Mouse (Mus musculus) liver, embryonic 11.5 days (tissue): ENCODE measurements at regions not wholly inside any gene's neighbourhood (a gene's known extent, or its start where the extent isn't known, plus 50 kb on each side); places are given as distances from the start of the nearest gene placed in this dataset.

ENCODE experiments used
- ATAC-seq: fragments of 200-750 bp; cut with Nextera tagmentation; replicated peaks from 2 replicates; pipeline ENCODE4 v1.8.0; 2017; ENCODE audit warnings: moderate number of reproducible peaks, mild to moderate bottlenecking, moderate TSS enrichment, moderate library complexity; ENCODE audit not compliant: low FRiP score
- DNase-seq: peaks from one replicate; pipeline ENCODE4 v3.0.0-alpha.2; 2017; ENCODE audit warnings: low spot score
- H3K27ac ChIP-seq: fragments of 300-500 bp; sonication (generic); 2 replicates; pipeline ENCODE4 v1.5.1; 2014; ENCODE audit warnings: mild to moderate bottlenecking, low read depth, low read length, control low read depth
- H3K27me3 ChIP-seq: fragments of 300-500 bp; sonication (generic); replicated peaks from 2 replicates; pipeline ENCODE4 v1.6.1; 2014; ENCODE audit warnings: low read length, mixed read lengths; ENCODE audit not compliant: control insufficient read depth, insufficient read depth
- H3K36me3 ChIP-seq: fragments of 300-500 bp; sonication (generic); 2 replicates; pipeline ENCODE4 v1.6.1; 2014; ENCODE audit warnings: mild to moderate bottlenecking, low read length, moderate library complexity, mixed read lengths; ENCODE audit not compliant: control insufficient read depth, insufficient read depth
- H3K4me1 ChIP-seq: fragments of 300-500 bp; sonication (generic); replicated peaks from 2 replicates; pipeline ENCODE4 v1.6.1; 2014; ENCODE audit warnings: low read length, mixed read lengths; ENCODE audit not compliant: control insufficient read depth, insufficient read depth
- H3K4me2 ChIP-seq: fragments of 300-500 bp; sonication (generic); 2 replicates; pipeline ENCODE4 v1.6.1; 2014; ENCODE audit warnings: mild to moderate bottlenecking, control low read depth, moderate library complexity
- H3K4me3 ChIP-seq: fragments of 300-500 bp; sonication (generic); 2 replicates; pipeline ENCODE4 v1.5.1; 2014; ENCODE audit warnings: low read depth, low read length, control low read depth
- H3K9ac ChIP-seq: fragments of 300-500 bp; sonication (generic); 2 replicates; pipeline ENCODE4 v1.6.1; 2014; ENCODE audit warnings: low read depth, low read length, control low read depth
- H3K9me3 ChIP-seq: fragments of 300-500 bp; sonication (generic); 2 replicates; pipeline ENCODE4 v1.6.1; 2016; ENCODE audit warnings: low read length, inconsistent platforms, mixed read lengths; ENCODE audit not compliant: control insufficient read depth
- WGBS: fragments of 180-500 bp; shearing (Covaris S2); extraction: QIAGEN DNeasy Blood & Tissue Kit; methylation state at CpG from one replicate; pipeline ENCODE4 v1.1.7; 2014; 5-methylcytosine and 5-hydroxymethylcytosine counted together

GRCm38 (mm10) chr2:131410906-131411520 lies 58.3 kb upstream of the Rnf24 start:
- H3K36me3 ChIP-seq = no peaks in the 10 kb centered on the region
- H3K27ac ChIP-seq = no peak overlapping the region
- ATAC-seq (no peak), DNase-seq (no peak)
- no peak overlapping the region for H3K9ac ChIP-seq
- no peaks in the 10 kb centered on the region for H3K9me3 ChIP-seq
- H3K27me3 ChIP-seq = no peaks in the 10 kb centered on the region
- no peak overlapping the region for H3K4me2 ChIP-seq
- no peaks in the 10 kb centered on the region for H3K4me1 ChIP-seq
- 49% methylated on average over 5 of the region's 5 CpGs for WGBS
- H3K4me3 ChIP-seq = no peak overlapping the region

GRCm38 (mm10) chr2:131407337-131407736 lies 54.6 kb upstream of the Rnf24 start:
- H3K4me1 ChIP-seq = no peaks in the 10 kb centered on the region
- no peak overlapping the region for H3K4me3 ChIP-seq
- H3K27ac ChIP-seq = no peak overlapping the region
- ATAC-seq (no peak), DNase-seq (no peak)
- no peak overlapping the region for H3K4me2 ChIP-seq
- H3K9ac ChIP-seq = no peak overlapping the region
- no peaks in the 10 kb centered on the region for H3K9me3 ChIP-seq
- no peaks in the 10 kb centered on the region for H3K36me3 ChIP-seq
- WGBS = 82% methylated on average over 5 of the region's 5 CpGs
- no peaks in the 10 kb centered on the region for H3K27me3 ChIP-seq

GRCm38 (mm10) chr2:131404218-131404555 lies 51.5 kb upstream of the Rnf24 start:
- WGBS = 47% methylated on average over 1 of the region's 1 CpGs
- Histone ChIP-seq H3K9me3 (no peaks in the 10 kb centered on the region), H3K27ac (no peak overlapping the region), H3K4me2 (no peak overlapping the region), H3K4me1 (no peaks in the 10 kb centered on the region; the same call in 1 of the 2 replicates), H3K36me3 (no peaks in the 10 kb centered on the region), H3K9ac (no peak overlapping the region), H3K27me3 (no peaks in the 10 kb centered on the region), H3K4me3 (no peak overlapping the region)
- DNase-seq (no peak), ATAC-seq (no peak)

DNA sequence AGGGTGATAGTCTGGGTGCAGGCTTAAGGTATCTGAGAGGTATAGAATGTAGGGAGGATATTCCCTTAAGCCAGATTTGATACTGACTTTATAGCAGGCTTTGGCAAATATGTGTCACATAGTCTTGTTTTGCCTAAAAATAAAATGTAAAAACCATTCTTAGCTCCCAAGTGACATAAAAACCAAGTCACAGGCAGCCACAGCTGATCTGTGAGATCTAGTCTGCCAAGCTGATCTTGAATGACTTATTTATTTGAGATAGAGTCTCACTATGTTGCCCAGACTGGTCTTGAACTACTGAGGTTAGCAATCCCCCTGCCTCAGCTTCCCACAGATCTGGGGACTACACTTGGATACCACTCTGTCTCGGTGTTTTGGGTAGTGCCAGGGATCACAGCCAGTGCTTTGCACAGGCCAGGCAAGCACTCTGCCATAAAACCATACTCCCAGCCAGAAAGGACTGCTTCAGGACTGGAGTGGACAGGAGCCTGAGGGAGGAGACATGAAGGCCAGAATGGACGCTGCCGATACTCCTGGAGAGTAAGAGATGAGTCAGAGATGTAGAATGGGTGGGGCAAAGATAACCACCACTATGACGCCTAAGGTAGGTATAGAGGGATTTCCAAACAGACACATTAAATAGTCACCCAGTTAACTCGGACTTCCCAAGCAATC lies 51.0 kb upstream of the Rnf24 start:
- no peak overlapping the region for H3K9ac ChIP-seq
- H3K4me3 ChIP-seq = no peak overlapping the region
- 59% methylated on average over 5 of the region's 5 CpGs for WGBS
- no peaks in the 10 kb centered on the region; the same call in 1 of the 2 replicates for H3K4me1 ChIP-seq
- ATAC-seq = no peak
- no peaks in the 10 kb centered on the region for H3K9me3 ChIP-seq
- no peak overlapping the region for H3K27ac ChIP-seq
- H3K4me2 ChIP-seq = no peak overlapping the region
- no peaks in the 10 kb centered on the region for H3K27me3 ChIP-seq
- H3K36me3 ChIP-seq = no peaks in the 10 kb centered on the region
- DNase-seq = no peak
